Mouse (Mus musculus): ENCODE measurements around the gene Knstrn.

The Knstrn gene

DNA sequence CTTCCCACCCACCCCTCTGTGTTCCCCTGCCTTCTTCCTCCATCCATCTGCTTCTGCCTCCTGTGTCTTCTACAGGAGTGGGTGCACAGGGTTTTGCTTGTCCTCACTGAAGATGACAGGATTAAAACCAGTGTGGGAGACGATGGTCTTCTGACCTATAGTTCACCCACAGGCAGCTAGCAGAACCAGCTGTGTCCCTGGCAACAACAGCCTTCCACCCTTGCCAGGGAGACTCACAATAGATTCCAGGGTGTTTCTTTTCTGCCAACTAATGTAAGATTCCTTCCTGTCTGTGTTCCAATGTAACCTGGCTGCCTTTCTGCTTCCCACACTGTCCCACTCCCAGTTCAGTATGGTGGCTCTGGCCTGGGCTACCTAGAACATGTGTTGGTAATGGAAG is 57.2 kb downstream of the Knstrn start:
- no peak for DNase-seq

DNA sequence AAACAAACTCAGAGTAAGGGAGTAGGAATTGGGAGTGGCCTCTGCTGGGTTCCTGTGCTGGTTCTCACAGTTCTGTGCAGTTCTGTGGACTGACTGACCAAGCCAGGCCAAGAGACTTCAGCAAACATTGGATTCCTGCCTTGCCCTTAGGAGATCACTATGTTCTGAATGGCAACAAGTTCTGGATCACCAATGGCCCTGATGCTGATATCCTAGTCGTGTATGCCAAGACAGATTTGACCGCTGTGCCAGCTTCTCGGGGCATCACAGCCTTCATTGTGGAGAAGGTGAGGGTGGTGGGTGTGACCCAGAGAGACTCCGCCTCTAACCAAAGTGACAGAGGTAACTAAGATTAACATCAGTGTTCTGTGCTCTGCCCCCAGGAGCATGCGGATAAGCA is 59.2 kb downstream of the Knstrn start:
- DNase-seq: no peak

GRCm38 (mm10) chr2:118873890-118874430 is 60.2 kb downstream of the Knstrn start:
- peak; percentile 19 for DNase-seq

DNA sequence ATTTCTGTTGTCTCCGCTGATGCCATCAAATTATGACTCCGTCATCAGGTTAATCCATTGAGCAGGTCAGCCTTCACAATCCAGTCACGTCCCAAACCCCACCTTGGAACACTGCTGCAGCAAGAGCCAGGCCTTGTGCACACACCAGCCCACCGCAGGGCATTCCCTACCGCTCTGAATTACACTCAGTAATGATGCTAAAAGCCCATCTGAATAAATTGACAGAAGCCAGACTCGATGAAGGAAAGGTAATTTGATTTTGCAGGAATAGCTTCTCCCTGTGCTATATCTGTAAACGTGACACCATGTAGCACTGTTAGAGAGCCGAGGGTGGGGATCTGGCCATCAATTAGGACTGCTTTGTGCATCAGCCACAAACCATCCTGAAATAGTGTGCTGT is 61.5 kb downstream of the Knstrn start:
- DNase-seq: no peak

DNA sequence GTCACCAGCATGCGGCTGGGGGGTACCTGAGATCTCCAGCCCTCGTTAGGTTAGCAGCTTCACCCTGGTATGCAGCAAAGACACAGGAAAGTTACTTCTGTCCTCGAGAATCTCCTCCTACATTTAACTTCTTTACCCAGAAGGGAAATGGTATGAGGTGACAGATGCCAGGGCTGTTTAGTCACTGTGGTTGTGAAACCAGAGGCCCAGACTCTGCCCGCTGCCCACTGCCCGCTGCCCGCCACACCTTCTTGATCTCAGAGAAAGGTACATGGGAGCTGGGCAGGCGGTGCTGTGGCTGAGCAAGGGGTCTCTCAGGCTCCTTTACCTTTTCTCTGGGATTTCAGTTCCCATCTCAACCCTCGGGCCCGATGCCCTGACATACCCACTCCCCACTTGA is 62.6 kb downstream of the Knstrn start:
- no peak for DNase-seq

DNA sequence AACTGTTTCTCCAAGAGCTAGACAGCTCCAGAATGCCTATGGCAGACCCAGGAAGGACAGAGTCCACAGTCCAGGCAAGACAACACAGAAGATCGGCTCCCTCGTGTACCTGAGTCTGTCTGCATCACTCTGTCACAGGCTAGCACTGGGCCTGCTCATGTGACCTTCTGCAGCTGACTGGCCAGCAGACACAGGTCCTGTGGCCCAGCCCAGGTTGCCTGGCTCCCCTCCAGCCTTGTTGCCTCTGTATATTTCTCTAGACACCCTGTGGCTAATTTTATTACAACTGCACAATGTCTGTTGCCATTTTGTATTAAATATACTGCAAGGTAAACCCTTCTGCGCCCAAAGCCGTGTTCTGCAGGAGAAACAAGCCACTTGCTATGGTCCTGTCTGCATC is 67.2 kb downstream of the Knstrn start:
- no peak for DNase-seq

DNA sequence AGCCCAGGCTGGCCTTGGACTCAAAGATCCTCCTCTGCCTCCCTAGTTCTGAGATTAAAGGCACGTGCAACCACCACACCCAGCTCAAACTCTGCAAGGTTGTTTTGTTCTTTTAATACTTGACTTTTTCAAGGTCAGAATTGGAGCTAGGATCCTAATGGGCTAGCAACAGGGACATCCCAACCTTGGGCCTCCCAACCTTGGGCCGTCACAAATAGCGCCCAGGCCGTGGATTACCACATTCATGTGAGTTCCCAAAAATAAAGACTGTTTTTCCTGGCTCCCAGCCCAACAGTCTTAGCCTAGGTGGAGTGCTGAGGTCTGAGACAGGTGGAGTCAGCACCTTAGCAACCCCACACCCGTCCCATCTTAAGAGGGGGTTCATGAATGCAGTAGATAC is 68.2 kb downstream of the Knstrn start:
- no peak for DNase-seq

- peak; percentile 88 for DNase-seq
Measured at GRCm38 (mm10) chr2:118882840-118883679, 69.3 kb downstream of the Knstrn start.

DNA sequence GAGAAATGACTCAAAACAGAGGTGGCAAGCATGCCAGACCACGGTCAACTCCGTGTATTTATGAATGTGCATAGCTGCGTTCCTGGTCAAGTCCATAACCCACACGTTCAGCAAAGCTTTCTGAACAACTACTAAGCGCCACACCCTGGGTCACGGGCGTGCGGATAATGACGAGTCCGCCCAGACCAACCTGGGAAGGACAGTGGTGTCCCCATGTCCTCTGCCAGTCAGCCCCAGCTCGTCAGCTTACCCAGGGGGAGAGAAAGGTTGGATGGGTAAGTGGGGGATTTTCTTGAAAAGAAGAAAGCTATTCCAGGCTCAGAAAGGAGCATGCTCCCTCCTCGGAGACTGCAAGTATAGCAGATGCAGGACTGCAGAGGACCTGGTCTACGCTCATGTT is 73.6 kb downstream of the Knstrn start:
- no peak for DNase-seq

DNA sequence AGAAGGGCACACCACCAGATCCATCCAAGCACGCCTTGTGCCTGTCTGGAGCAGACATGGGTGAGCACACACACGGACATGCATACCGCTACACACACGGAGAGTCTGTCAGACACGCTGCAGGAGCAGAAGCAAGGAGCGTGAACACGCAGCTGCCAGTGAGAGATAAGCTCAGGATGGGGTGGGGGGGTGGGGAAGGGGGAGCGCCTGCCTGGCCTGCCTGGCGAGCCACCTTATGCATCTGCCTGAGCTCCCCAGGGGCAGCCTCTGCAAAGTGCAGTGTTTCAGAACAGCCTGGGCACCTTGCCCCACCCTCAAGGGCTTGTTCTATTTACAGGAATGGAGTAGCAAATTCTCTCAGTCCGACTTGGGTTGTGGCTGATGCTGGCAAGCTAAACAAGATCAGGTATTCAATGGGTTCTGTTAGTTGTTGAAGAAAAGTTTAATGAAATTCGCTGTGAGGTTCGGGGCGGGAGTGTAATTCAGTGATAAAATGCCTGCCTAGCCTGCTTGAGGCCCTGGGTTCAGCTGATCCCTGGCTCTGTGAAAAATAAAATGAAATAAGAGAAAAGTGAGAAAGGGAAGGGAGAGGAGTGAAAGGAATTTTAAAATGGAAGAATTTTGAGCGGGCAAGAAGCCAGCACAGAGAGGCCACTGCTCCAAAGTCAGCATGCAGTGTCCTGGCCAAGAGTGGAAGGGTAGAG is 74.2 kb downstream of the Knstrn start:
- no peak for DNase-seq

DNA sequence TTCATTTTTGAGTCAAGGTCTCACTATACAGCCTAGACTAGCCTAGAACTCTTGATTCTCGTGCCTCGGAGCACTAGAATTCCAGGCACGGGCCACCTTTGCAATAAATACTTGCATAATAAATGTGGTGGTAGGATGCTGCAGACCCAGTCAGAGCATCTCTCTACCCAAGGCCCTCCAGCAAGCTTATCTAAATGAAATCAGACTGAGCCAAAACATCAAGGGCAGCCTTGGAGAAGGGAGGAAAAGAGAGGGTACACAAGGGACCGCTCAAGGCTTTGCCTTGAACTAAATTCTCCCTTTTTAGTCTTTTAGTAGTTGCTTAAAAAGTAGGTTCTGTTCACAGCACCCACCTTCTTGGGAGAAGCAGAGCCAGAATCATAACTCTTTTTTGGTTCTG is 77.4 kb downstream of the Knstrn start:
- no peak for DNase-seq

DNA sequence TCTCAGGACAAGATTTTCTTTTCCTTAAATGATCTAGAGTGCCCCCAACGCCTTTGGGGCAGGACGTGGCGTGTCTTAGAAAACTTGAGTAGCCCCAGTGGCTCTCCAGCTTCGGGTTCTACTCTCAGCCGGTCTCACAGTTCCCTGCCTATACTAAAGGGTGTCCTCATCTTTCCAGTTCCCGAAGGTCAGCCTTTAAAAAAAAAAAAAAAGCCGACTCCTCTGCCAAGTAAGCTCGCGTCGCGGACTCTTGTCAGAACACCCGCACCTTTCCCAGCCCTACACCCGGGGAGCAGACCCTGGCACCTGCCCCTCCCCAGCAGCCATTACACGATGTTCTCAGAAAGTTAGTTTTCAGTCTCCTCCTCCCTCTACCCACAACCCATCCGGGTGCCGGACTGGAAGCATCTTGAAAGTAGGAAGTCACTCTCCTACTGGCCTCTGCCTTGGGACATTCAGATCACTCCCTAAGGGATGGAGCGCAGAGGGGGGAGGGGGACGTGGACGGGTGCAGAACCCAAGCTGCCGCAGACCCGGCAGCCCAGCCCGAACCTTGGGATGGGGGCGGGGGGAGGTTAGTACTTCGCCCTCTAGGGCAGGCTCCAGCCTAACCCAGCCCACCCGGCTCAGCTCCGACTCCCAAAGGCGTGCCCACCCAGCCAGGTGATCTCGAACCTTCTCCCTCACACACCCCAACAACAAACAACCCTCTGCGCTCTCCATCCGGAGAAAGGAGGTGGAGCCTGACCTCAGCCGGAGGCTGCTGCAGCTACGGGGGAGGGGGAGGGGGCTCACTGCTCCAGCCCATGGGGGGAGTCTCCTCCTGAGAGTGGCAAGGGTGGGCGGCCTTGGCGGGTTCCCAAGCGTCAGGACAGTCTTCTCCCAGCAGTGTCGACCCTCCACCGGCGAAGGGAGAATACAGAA is 82.4 kb downstream of the Knstrn start:
- peak; percentile 77 for DNase-seq

- DNase-seq: peak; percentile 43
Measured at GRCm38 (mm10) chr2:118896914-118897291, 83.1 kb downstream of the Knstrn start.

GRCm38 (mm10) chr2:118897392-118897791 is 83.6 kb downstream of the Knstrn start:
- DNase-seq: no peak

GRCm38 (mm10) chr2:118897808-118898207 is 84.0 kb downstream of the Knstrn start:
- no peak for DNase-seq

- no peak for DNase-seq
Measured at GRCm38 (mm10) chr2:118898771-118899170, 85.0 kb downstream of the Knstrn start.

DNA sequence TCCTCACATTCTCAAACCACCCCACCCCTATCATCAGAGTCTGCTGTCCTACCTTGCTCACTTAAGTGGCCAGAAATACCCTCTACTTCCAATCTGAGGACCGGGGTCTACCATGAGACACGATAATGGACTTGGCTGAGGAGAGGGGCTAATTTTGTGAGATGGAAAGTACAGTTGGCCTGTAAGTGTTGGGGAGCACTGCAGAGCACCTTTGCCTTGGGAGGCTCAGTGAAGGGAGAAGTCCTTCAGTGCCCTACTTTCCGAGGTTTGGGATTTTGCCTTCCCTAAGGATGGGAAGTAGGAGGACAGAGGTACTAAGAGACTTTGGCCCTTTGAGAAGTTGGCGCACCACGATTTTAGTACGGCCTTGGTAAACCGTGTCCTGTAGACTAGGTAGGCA is 85.5 kb downstream of the Knstrn start:
- no peak for DNase-seq

GRCm38 (mm10) chr2:118899981-118900825 is 86.4 kb downstream of the Knstrn start, which contains the start of gene Bahd1:
Gene Bahd1, plus strand, starts transcription at chr2:118900377.
- DNase-seq: peak; percentile 34

GRCm38 (mm10) chr2:118900826-118901140 is 87.0 kb downstream of the Knstrn start:
- DNase-seq: no peak

DNA sequence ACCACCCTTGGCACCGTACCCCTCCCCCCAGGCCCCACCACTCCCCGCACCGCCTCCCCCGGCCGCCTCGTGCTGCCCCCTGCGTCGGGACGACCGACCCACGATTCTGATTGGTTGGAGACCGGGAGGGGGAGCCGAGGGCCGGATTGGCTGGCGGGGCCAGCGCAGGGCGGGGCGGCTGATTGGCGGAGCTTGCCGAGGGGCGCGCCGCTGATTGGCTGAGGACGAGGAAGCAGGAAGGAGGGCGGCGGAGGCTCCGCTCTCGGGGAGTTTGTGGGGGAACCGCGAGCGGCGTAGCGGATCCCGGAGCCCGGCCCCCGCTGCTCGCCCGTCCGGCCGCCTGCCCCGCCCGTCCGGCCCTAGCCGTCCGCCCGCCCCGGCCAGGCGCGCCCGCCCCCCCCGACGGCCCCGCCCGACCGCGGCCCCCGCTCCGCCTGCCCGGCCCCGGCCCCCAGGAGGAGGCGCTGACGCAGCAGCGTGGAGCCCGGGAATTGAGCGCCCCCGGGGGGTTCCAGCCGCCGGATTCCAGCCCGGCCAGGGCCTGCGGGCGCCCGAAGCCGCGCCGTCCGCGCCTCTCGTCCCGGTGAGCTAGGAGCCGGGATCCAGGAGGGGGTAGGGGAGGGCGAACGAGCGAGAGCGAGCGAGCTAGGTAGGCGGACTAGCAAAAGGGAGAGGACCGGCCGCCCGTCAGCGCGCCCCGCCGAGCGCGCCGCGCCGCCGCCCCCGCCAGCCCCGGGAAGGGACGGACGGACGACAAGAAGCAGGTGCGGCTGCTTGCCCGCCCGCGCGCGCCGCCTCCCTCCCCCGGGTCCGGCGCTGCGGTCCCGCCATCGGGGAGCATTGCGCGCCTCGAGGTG is 87.6 kb downstream of the Knstrn start:
- peak; percentile 99 for DNase-seq
